19 mouse cellular contexts compared by ENCODE assay signal in genomic region chr15:14137402-14137801, GRCm38 (mm10).
"Had no signal": no experiment of that assay in that cellular context is flagged by ENCODE, and none has a peak within 500 bp of the region (broad histone marks: within the 10 kb centered on the region; RNA-seq: fewer than 3 reads in every experiment).

No protein-coding gene starts in this region.

- H3K36me3 ChIP-seq: intestine, embryonic 15.5 days; kidney, embryonic 15.5 days; liver, embryonic 13.5 days; midbrain, embryonic 10.5 days; midbrain, embryonic 13.5 days; neural tube, embryonic 13.5 days; stomach, embryonic 15.5 days had no signal

- H3K27me3 ChIP-seq: intestine, embryonic 15.5 days; kidney, embryonic 15.5 days; liver, embryonic 13.5 days; megakaryocyte, embryonic 14.5 days; midbrain, embryonic 13.5 days; neural tube, embryonic 13.5 days; stomach, embryonic 15.5 days had no signal

- ATAC-seq: intestine, embryonic 15.5 days; lung, postnatal 0 days; midbrain, embryonic 13.5 days; midbrain, embryonic 16.5 days had no signal

- H3K4me1 ChIP-seq: intestine, embryonic 15.5 days; kidney, embryonic 15.5 days; liver, embryonic 13.5 days; megakaryocyte, embryonic 14.5 days; midbrain, embryonic 10.5 days; midbrain, embryonic 13.5 days; neural tube, embryonic 13.5 days; stomach, embryonic 15.5 days had no signal

- H3K4me3 ChIP-seq: intestine, embryonic 15.5 days; kidney, embryonic 15.5 days; liver, embryonic 13.5 days; megakaryocyte, embryonic 14.5 days; midbrain, embryonic 10.5 days; midbrain, embryonic 13.5 days; myocyte; neural tube, embryonic 13.5 days; stomach, embryonic 15.5 days had no signal

- H3K9ac ChIP-seq: intestine, embryonic 15.5 days; kidney, embryonic 15.5 days; liver, embryonic 13.5 days; midbrain, embryonic 13.5 days; neural tube, embryonic 13.5 days; stomach, embryonic 15.5 days had no signal

- H3K4me2 ChIP-seq: intestine, embryonic 15.5 days; kidney, embryonic 15.5 days; liver, embryonic 13.5 days; midbrain, embryonic 13.5 days; neural tube, embryonic 13.5 days; stomach, embryonic 15.5 days had no signal

- DNase-seq: kidney, adult 11 months; kidney, adult 8-10 months; kidney, postnatal 25 days; liver, embryonic 13.5 days; lung, adult 2 months; right cerebral cortex, adult 18-20 months; right cerebral cortex, postnatal 14 days; spleen, adult 18-20 months; thymus, postnatal 25 days had no signal

- H3K9me3 ChIP-seq: intestine, embryonic 15.5 days; kidney, embryonic 15.5 days; midbrain, embryonic 10.5 days; midbrain, embryonic 13.5 days; neural tube, embryonic 13.5 days; stomach, embryonic 15.5 days had no signal

- H3K27ac ChIP-seq: intestine, embryonic 15.5 days; kidney, embryonic 15.5 days; liver, embryonic 13.5 days; midbrain, embryonic 10.5 days; midbrain, embryonic 13.5 days; neural tube, embryonic 13.5 days; stomach, embryonic 15.5 days had no signal
